Mouse (Mus musculus) gonadal fat pad, adult 2 months (tissue): ENCODE data around the gene Zfp143. TPM values are rescaled to one million over a fixed set of nuclear protein-coding genes. Genes with fewer than 3 reads are reported as not detected.
"Not testable (repeated sequence)": the region's sequence is repeated elsewhere in the genome, so short reads cannot be mapped to it uniquely, and the experiment has no call there.

ENCODE experiments used
- DNase-seq: peaks from one replicate; pipeline ENCODE4 v3.0.0-alpha.2; 2012; ENCODE audit warnings: low read depth
- polyA plus RNA-seq: library from polyadenylated mRNA; depleted of rRNA; stranded (reverse); fragments of >200 nt; gene quantifications from 2 replicates; pipeline ENCODE4 v1.2.3, GENCODE M21; 2012; rRNA removed

Zfp143 gene
- 8.8 and 11.8 TPM in 2 replicates for polyA plus RNA-seq

DNA sequence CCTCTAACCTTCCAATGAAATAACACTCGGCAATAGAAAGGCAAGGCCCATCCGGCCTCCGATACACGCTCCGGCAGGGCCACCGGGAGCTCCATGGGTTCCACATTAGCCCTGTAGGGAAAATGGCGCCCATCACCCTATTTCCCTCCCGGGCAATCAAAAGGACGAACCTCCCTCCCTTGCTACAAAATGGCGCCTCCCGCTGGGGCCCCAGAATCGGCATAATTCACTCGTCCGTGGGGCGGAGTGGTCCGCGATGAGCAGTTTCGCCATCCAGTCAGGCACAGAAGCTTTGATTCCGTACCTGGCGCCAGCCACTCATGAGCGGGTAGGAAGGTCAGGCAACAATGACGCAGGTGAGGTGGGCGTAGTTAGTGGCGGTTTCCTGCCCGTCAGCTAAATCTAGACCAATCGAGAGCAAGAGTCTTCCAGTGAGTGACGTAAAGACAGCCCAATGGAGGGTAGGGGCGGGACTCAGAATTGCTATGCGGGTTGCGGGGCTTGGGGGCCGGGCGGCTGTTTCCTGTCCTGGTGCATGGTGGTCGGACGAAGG, at the start of gene Zfp143:
TSS of gene Zfp143 (plus strand) at position 19 of the 553 bp plus-strand sequence.
- DNase-seq: peak; percentile 99

DNA sequence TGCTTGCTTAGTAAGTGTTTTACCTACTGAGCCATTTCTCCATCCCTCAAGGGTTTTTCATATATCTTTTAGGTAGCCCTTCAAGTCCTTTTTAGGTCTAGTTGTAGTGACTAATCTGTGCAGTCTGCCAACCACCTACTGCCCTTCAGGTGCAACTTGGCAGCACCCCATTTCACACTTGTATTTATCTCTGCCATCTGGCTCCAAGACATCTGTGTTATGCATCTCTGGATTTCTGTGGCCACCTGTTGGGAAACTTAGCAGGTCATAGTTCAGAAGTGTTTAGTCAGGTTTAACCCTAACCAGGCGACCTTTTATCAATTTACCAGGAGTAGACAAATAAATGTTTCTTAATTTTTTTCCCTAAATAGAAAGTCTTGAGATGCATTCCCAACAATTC, 49.6 kb upstream of the Zfp143 start:
- DNase-seq: no peak

DNA sequence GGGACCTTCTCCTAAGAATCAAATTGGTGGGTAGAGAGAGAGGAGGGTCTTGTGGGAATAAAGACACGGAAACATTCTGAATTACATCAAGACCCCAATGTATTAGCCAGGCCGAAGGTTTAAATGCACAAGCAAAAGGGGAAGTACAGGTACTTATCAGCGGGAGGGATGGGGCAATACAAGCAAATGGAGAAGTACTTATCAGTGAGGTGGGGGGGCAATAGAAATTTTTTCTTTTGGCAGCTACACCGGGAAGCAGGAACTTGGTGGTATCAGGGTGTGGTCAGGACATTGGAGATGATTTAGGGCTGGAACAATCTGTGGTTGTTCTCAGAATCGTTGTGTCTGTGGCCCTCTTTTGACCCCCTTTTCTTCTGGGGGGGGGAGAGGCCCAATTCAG, 46.7 kb upstream of the Zfp143 start:
- DNase-seq: no peak

DNA sequence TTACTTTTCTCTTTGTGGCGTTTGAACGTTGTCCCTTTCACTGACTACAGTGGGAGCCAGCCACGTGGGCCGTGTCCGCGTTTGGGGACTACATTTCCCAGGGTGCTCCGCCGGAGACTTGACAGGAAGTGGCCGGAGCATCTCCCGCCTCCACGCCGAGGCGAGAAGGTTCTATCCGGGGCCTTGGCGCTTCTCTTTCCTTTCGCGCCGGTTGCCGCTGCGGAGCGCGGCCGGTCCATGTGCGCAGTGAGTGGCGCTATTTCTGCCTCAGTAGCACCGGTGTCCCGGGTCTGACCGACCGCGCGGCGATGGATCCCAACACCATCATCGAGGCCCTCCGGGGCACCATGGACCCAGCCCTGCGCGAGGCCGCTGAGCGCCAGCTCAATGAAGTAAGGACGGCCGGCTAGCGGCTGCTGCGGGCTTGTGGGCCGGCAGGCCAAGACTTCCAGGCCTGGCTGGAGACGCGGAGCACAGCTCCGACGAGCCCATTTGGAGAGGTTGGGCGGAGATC, 42.8 kb upstream of the Zfp143 start, which contains the start of gene Ipo7:
TSS of gene Ipo7 (plus strand) at position 158 of the 514 bp plus-strand sequence.
- DNase-seq: no peak

DNA sequence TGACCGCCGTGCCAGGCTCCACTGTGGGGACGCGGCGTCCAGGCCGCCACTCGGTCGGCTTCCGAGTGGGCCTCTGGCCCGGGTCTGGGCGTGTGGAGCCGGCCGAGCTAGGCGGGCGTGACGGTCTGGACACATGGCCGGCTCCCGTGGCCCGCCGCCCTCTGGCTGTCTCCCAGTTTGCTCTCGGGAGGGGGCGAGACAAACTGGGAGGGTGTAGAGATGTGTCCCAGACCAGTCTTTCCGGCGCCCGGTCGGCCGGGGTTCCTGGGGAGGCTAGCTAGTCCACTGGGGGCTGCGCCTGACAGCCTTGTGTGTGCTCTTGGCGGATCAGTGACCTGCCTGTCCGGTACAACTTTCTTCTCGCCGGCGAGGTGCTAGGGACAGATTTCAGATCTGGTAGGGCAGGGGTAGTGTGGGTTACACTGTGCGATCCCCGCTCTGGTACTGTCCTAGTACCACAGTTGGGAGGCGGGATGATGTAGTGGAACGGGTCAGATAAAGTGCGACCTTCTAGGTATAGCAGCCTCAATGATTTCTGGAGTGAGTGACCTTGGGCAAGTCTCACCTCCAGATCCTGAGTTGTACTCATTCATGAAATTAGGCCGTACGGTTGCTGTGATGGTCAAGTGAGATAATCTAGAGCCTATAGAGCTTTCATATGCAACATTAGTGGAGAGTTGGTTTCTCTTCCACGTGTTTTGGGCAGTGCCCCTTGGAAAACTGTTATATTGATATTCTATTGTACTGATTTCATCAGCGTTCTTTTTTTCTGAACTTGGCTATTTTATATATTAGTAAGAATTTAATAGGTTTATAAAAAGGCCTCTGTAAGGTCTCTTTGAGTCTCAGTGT, 42.2 kb upstream of the Zfp143 start:
- DNase-seq: no peak

DNA sequence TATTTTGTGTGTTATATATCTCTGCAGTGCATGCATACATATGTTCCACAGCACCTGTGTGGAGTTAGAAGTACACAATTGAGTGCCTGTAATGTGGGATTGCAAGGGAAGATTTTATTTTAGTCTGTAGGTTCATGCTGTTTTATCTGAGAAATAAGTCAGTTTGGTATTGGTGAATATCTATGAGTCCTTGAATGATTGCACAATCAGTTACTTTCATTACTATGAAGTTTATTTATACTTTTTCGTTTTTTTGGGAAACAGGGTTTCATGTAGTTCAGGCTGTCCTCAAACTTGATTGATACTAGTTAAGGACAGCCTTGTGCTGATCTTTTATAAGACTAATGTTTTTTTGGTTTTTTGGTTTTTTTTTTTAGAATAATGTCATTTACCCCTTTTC, 37.5 kb upstream of the Zfp143 start:
- DNase-seq: no peak

DNA sequence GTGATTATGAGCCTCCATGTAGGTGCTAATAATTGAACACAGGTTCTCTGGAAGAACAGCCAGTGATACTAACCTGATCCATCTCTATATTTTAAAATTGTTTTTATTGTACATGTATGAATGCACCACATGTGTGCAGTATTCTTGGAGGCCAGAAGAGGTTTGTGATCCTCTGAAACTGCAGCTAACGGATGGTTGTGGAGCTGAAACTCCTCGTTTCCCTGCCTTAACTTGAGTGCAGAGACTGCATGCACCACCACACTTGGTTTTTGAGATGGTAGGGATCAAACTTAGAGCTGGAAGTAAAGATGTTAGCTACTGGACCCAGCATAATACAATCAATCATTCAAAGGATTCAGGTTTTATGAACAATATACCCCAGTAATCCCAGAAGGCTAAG, 34.4 kb upstream of the Zfp143 start:
- DNase-seq: no peak

DNA sequence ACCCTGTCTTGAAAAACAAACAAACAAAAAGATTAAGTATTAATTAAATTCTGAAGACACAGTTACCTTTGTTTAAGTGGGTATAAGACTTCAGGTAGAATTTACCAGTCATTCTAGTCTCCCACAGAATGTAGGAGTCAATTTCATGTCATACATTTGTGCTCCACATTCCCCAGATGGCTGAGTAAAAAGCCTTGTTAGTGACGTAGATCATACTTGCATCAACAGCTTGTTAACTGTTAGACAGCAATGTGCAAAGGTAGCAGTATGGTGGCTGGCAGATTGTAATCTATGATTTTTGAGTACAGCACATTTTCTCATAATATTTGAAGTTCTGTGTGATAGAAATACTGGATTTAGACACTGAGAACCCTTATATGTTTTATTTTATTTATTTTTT, 32.2 kb upstream of the Zfp143 start:
- no peak for DNase-seq

DNA sequence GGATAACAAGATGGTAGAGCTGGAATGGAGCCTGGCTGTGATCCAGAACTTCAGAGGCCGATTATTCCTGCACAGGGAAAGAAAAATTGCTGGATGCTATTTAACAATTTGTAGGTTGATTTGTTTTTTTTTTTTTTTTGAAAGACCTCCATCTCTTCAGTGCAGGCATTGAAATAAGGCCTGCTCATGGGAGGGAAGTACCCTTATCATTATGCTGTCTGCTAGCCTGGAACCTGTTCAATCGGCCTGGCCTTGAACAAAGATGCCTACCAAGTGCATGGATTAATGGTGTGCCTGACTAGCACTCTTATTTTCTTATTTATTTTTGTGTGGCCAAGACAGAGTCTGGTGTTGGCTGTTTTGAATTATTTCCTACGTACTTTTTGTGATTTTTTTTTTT, 30.7 kb upstream of the Zfp143 start:
- no peak for DNase-seq

DNA sequence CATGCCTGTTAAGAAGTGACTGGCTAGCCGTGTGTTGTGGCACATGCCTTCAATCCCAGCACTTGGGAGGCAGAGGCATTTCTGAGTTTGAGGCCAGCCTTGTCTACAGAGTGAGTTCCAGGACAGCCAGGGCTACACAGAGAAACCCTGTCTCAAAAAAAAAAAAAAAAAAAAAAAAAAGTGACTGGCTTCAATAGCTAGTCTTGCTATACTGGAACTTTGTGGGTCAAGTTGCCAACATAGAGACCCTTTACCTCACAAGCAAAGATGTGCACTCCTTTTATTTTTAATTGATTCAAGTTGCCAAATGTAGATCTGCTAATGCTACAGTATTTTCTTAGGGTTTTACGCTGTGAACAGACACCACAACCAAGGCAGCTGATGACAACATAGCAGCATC, 3.3 kb upstream of the Zfp143 start:
- DNase-seq: not testable (repeated sequence)

DNA sequence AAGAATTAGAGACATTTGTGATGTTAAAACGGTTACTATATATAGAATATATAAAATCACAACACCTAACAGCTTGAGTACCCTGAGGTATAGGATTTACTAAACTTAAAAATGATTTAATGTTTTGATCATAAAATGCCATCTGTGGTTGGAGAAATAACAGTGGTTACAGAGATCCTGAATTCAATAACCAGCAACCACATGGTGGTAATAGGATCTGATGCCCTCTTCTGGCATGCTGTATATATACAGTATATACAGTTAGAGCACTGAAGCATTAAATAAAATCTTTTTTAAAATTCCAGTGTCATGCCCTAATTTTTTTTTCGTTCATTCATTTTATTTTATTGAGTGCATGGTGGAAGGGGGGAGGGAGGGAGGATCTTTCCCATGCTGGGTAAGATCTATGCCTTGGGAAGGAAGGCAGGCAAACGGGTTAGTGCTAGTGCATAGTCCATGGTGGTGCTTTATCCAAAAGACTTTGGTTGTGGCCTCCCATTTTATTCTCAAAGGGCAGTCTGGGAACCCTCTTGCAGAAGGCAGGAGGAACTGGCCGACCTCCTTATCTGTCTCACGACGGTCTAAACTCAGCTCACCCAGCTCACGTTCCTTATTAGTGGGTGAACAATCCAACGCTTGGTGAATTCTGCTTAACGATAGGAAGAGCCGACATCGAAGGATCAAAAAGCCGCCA, 1.8 kb upstream of the Zfp143 start:
- DNase-seq: no peak

DNA sequence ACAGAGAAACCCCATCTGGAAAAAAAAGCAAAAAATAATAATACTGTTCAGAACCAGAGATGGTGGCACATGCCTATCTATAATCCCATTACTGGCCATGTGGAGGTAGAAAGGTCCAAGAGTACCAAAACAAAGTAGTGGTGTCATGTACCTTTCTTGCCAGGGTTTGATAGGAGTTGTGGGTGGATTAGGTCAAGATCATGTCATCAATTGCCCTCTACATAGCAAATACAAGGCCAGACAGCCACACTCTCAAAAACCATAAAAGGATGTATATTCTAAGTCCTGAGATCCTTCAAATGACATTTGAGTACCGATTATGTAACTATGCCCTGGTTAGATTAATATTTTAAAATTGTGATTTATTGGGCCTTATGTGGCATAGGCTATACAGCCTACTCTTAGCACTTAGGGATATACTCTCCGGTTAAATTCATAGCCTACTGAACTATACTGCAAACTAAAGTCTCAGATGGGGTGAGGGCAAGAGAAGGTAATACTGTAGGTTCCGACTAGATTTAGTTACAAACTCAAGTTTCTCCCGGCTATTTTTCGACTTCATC, 830 bp upstream of the Zfp143 start:
- DNase-seq: no peak

DNA sequence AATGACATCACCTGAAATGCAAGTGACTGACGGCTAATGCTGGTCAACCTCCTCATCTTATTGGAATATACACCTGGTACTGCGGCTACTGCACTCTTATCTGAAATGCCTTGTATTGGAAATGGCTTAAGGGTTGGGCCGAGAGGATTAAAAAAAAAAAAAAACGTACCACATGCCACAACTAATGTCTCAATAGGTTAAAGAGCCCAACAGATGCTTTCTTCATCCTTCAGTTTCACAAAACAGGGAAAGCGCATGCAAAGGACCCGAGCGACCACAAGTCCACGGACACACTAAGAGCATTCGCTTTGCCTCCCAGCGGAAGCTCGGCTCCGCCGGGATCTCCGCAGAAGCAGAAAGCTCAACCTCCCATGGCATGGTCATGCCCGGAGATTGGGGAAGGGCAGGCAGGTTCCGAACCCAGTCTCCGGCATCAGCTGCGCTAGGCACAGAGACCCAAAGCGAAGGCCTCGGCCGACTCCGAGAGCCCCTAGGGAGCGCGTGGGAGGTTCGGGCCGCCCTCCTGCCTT, 283 bp upstream of the Zfp143 start:
- no peak for DNase-seq

DNA sequence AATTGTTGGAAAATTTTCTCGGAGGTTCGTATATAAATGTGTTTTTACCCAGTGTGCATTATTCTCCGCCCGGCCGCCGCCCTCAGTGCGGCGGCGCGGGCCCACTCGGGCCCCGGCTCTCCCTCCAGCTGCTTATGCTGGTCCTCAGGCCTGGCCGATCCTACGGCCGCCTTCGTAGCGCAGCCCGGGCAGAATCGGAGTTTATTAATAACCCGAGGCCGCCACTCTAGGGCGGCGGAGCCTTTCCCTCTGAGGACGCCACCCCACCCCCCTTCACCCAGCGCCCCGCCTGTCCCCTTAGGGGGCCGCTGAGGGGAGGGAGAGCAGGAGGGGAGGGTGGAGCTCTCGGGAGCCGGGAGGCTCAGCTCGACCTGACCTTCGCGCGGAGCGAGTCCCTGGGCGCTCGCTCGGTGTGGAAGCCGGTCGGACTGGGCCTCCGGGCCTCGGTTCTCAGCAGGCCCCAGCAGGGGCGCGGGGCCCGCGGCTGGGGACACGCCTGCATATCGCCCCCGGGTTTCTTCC, 796 bp downstream of the Zfp143 start:
- no peak for DNase-seq

DNA sequence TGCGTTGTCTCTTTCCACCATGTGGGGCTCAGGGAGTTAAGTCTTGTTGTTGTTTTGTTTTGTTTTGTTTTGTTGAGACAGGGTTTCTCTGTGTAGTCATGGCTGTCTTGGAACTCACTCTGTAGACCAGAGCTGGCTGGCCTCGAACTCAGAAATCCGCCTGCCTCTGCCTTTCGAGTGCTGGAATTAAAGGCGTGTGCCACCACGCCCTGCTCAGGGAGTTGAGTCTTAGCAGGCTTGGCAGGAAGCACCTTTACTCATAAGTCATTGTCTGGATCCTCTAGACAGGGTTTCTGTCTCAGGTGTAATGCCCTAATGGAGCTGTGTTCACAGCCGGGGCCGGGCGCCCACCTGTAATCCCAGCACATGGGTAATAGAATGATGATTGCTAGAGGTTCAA, 2.7 kb downstream of the Zfp143 start:
- no peak for DNase-seq

DNA sequence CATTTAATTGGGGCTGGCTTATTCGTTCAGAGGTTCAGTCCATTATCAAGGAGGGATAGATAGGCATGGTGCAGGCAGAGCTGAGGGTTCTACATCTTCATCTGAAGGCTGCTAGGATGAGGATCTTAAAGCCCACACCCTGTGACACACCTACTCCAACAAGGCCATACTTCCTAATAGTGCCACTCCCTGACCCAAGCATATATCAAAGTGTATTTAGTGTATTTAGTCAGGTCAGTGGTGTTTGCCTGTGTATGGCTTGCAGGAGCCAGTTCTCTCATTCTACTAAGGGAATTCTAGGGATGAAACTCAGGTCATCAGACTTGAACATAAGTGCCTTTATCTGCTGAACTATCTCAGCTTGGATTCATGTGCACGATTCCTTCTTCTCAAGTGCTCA, 8.1 kb downstream of the Zfp143 start:
- no peak for DNase-seq

DNA sequence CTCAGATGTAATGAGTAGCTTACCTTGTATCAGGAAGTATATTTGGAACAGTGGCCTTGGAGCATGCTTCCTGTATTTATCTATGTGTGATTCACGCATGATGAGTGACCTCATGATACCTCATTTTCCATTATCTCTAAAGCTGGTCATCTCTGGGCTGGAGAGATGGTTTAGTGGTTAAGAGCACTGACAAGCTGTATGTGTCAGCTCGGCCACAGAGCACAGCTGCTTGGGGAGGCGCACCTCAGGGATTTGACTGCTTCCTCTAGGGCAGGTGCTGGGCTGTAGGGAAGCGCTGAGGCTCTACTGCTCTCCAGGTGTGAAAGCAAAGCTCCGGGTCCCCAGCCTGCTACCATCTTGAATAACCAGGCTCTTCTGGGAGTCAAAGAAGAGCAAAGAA, 17.2 kb downstream of the Zfp143 start:
- DNase-seq: no peak

DNA sequence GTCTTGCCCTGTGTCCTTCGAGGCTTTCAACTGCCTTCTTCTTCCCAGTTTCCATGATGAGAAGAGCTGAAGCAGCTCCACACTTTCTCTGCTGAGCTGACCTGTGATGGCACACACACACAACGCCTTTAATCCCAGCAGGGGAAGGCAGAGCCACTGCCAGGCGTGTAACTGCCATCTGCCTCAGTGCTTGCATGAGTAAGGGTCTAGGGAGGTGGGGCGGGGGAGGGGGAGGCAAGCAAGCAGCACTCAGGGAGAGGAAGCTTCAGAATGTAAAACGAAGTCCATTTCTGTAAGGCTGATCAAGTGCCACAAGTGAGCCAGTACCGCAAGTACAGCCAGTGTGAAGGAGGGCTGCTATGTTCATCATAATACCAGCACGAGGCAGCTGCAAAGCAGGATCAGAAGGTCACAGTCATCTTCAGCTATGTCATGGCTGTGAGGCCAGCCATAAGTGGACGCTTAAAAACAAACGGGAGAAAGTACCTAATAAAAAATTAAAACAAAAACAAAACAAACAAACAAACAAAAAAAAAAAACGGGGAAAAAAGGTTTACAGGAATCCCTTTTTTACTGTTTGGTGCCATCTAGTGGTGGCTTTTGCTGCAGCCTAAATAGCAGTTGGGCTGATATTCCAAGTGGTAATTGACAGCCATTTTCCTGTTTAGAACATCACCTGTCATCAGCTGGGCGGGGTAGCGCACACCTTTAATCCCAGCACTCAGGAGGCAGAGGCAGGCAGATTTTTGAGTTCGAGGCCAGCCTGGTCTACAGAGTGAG, 22.6 kb downstream of the Zfp143 start:
- no peak for DNase-seq

DNA sequence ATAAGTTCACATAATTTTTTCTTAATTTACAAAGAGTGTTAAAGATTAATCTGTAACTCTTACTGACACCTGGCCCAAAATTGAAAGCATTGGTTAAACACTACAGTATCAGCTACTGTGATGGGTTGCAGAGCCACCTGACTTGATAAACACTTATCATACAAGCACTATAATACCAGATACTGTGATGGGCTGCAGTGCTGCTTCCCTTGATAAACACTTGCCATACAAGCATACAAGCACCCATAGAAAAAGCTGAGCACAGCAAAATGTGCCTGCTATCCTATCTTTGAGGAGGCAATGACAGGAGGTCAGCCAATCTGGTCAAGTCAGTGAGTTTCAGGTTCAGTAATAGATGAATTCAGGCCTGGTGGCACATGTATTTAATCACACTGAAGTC, 24.2 kb downstream of the Zfp143 start:
- no peak for DNase-seq

DNA sequence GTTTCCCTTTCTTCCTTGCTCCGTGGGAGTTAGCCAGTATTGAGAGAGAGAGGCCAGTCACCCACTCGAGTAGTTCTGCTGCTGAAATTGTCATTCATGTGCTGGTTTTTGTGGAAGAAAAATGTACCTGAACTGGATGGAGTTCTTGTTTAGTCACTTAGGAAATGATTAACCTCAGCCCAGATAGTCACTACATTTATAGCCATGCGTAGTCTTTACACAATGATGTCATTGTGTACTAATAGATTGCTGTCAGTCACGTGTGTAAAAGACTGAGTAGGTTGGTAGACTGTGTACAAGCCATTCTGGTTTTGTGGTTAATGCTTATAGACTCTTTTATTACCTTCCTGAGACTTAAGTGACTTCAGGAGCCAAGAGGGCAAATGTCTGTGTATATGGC, 26.9 kb downstream of the Zfp143 start:
- no peak for DNase-seq

DNA sequence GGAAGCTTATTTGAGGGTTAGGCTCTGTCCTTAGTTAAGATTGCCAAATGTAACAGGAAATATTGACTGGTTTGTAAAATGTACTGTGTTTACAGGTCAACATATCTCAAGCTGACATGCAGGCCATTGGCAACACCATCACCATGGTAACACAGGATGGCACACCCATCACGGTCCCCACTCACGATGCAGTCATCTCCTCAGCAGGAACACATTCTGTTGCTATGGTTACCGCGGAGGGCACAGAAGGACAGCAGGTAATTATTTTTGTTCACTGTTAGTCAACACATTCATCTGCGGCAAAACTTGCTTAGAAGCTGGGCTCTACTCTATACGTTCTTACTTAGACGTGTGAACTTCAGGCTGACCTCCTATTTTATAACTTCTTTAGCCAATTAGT, 30.7 kb downstream of the Zfp143 start:
- DNase-seq: no peak
